Mouse (Mus musculus): Measurements from ENCODE around the gene Ddah1. TPM values are rescaled to one million over a fixed set of nuclear protein-coding genes. Genes with fewer than 3 reads are reported as not detected.

Ddah1 gene
- polyA plus RNA-seq, 1 experiment from 2014 or later = 34.7 TPM

GRCm38 (mm10) chr3:145846255-145846654 lies 87.8 kb downstream of the Ddah1 start:
- Histone ChIP-seq H3K9ac (ENCODE audit: low read depth, low read length) (no peak overlapping the region), H3K27me3 (ENCODE audit: control insufficient read depth, insufficient read depth, low read length) (no peaks in the 10 kb centered on the region), H3K36me3 (ENCODE audit: control insufficient read depth, insufficient read depth, low read length) (no peaks in the 10 kb centered on the region), H3K4me2 (replicated peaks; ENCODE audit: low read depth, low read length) (no peak overlapping the region), H3K4me1 (replicated peaks; ENCODE audit: control insufficient read depth, insufficient read depth, low read length) (no peaks in the 10 kb centered on the region), H3K27ac (ENCODE audit: low read depth, low read length) (no peak overlapping the region), H3K4me3 (ENCODE audit: low read depth, low read length) (no peak overlapping the region), H3K9me3 (ENCODE audit: control insufficient read depth, low read length) (no peaks in the 10 kb centered on the region)
- DNase-seq (ENCODE audit: low spot score) = no peak
- 92% methylated on average over 2 of the region's 2 CpGs for WGBS
- no peak for ATAC-seq (ENCODE audit: low FRiP score)

- Histone ChIP-seq H3K4me3 (ENCODE audit: low read depth, low read length) (no peak overlapping the region), H3K4me1 (replicated peaks; ENCODE audit: control insufficient read depth, insufficient read depth, low read length) (no peaks in the 10 kb centered on the region), H3K9ac (ENCODE audit: low read depth, low read length) (no peak overlapping the region), H3K9me3 (ENCODE audit: control insufficient read depth, low read length) (no peaks in the 10 kb centered on the region), H3K36me3 (ENCODE audit: control insufficient read depth, insufficient read depth, low read length) (no peaks in the 10 kb centered on the region), H3K4me2 (replicated peaks; ENCODE audit: low read depth, low read length) (no peak overlapping the region), H3K27me3 (ENCODE audit: control insufficient read depth, insufficient read depth, low read length) (no peaks in the 10 kb centered on the region), H3K27ac (ENCODE audit: low read depth, low read length) (no peak overlapping the region)
- ATAC-seq (ENCODE audit: low FRiP score) = no peak
- DNase-seq (ENCODE audit: low spot score) = no peak
- 84% methylated on average over 5 of the region's 5 CpGs for WGBS
Measured at GRCm38 (mm10) chr3:145852041-145852440, 93.6 kb downstream of the Ddah1 start.

- 97% methylated on average over 4 of the region's 4 CpGs for WGBS
- DNase-seq (ENCODE audit: low spot score) (no peak), ATAC-seq (ENCODE audit: low FRiP score) (no peak)
- Histone ChIP-seq H3K4me3 (ENCODE audit: low read depth, low read length) (no peak overlapping the region), H3K27ac (ENCODE audit: low read depth, low read length) (no peak overlapping the region), H3K9ac (ENCODE audit: low read depth, low read length) (no peak overlapping the region), H3K27me3 (ENCODE audit: control insufficient read depth, insufficient read depth, low read length) (no peaks in the 10 kb centered on the region), H3K36me3 (ENCODE audit: control insufficient read depth, insufficient read depth, low read length) (no peaks in the 10 kb centered on the region), H3K4me2 (replicated peaks; ENCODE audit: low read depth, low read length) (no peak overlapping the region), H3K9me3 (ENCODE audit: control insufficient read depth, low read length) (no peaks in the 10 kb centered on the region), H3K4me1 (replicated peaks; ENCODE audit: control insufficient read depth, insufficient read depth, low read length) (no peaks in the 10 kb centered on the region)
Measured at GRCm38 (mm10) chr3:145852800-145853199, 94.3 kb downstream of the Ddah1 start.

- Histone ChIP-seq H3K4me3 (ENCODE audit: low read depth, low read length) (no peak overlapping the region), H3K9ac (ENCODE audit: low read depth, low read length) (no peak overlapping the region), H3K27ac (ENCODE audit: low read depth, low read length) (no peak overlapping the region), H3K9me3 (ENCODE audit: control insufficient read depth, low read length) (no peaks in the 10 kb centered on the region), H3K4me1 (replicated peaks; ENCODE audit: control insufficient read depth, insufficient read depth, low read length) (no peaks in the 10 kb centered on the region), H3K36me3 (ENCODE audit: control insufficient read depth, insufficient read depth, low read length) (no peaks in the 10 kb centered on the region), H3K27me3 (ENCODE audit: control insufficient read depth, insufficient read depth, low read length) (no peaks in the 10 kb centered on the region), H3K4me2 (replicated peaks; ENCODE audit: low read depth, low read length) (no peak overlapping the region)
- 87% methylated on average over 4 of the region's 4 CpGs for WGBS
- no peak for ATAC-seq (ENCODE audit: low FRiP score)
- DNase-seq (ENCODE audit: low spot score) = no peak
Measured at GRCm38 (mm10) chr3:145853713-145854112, 95.2 kb downstream of the Ddah1 start.

GRCm38 (mm10) chr3:145854427-145854826 lies 96.0 kb downstream of the Ddah1 start:
- DNase-seq (ENCODE audit: low spot score) = peak; percentile 12
- no peak overlapping the region for H3K9ac ChIP-seq (ENCODE audit: low read depth, low read length)
- H3K36me3 ChIP-seq (ENCODE audit: control insufficient read depth, insufficient read depth, low read length) = no peaks in the 10 kb centered on the region
- no peaks in the 10 kb centered on the region for H3K4me1 ChIP-seq (replicated peaks; ENCODE audit: control insufficient read depth, insufficient read depth, low read length)
- no peak overlapping the region for H3K27ac ChIP-seq (ENCODE audit: low read depth, low read length)
- 78% methylated on average over 5 of the region's 5 CpGs for WGBS
- H3K4me2 ChIP-seq (replicated peaks; ENCODE audit: low read depth, low read length) = no peak overlapping the region
- no peaks in the 10 kb centered on the region for H3K27me3 ChIP-seq (ENCODE audit: control insufficient read depth, insufficient read depth, low read length)
- H3K9me3 ChIP-seq (ENCODE audit: control insufficient read depth, low read length) = no peaks in the 10 kb centered on the region
- peak; percentile 45 for ATAC-seq (ENCODE audit: low FRiP score)
- no peak overlapping the region for H3K4me3 ChIP-seq (ENCODE audit: low read depth, low read length)

- ATAC-seq (ENCODE audit: low FRiP score) (no peak), DNase-seq (ENCODE audit: low spot score) (no peak)
- Histone ChIP-seq H3K9ac (ENCODE audit: low read depth, low read length) (no peak overlapping the region), H3K9me3 (ENCODE audit: control insufficient read depth, low read length) (no peaks in the 10 kb centered on the region), H3K27ac (ENCODE audit: low read depth, low read length) (no peak overlapping the region), H3K4me2 (replicated peaks; ENCODE audit: low read depth, low read length) (no peak overlapping the region), H3K4me3 (ENCODE audit: low read depth, low read length) (no peak overlapping the region), H3K27me3 (ENCODE audit: control insufficient read depth, insufficient read depth, low read length) (no peaks in the 10 kb centered on the region), H3K4me1 (replicated peaks; ENCODE audit: control insufficient read depth, insufficient read depth, low read length) (no peaks in the 10 kb centered on the region), H3K36me3 (ENCODE audit: control insufficient read depth, insufficient read depth, low read length) (no peaks in the 10 kb centered on the region)
- 87% methylated on average over 6 of the region's 6 CpGs for WGBS
Measured at GRCm38 (mm10) chr3:145855299-145855698, 96.8 kb downstream of the Ddah1 start.

GRCm38 (mm10) chr3:145858388-145858787 lies 99.9 kb downstream of the Ddah1 start:
- DNase-seq (ENCODE audit: low spot score) (no peak), ATAC-seq (ENCODE audit: low FRiP score) (no peak)
- 95% methylated on average over 5 of the region's 5 CpGs for WGBS
- no peaks in the 10 kb centered on the region for H3K27me3 ChIP-seq (ENCODE audit: control insufficient read depth, insufficient read depth, low read length)
- no peaks in the 10 kb centered on the region for H3K9me3 ChIP-seq (ENCODE audit: control insufficient read depth, low read length)
- no peaks in the 10 kb centered on the region for H3K4me1 ChIP-seq (replicated peaks; ENCODE audit: control insufficient read depth, insufficient read depth, low read length)
- H3K27ac ChIP-seq (ENCODE audit: low read depth, low read length) = no peak overlapping the region
- H3K4me3 ChIP-seq (ENCODE audit: low read depth, low read length) = no peak overlapping the region
- H3K36me3 ChIP-seq (ENCODE audit: control insufficient read depth, insufficient read depth, low read length) = no peaks in the 10 kb centered on the region
- H3K4me2 ChIP-seq (replicated peaks; ENCODE audit: low read depth, low read length) = no peak overlapping the region
- no peak overlapping the region for H3K9ac ChIP-seq (ENCODE audit: low read depth, low read length)

GRCm38 (mm10) chr3:145862521-145862920 lies 104.0 kb downstream of the Ddah1 start:
- Histone ChIP-seq H3K4me2 (replicated peaks; ENCODE audit: low read depth, low read length) (no peak overlapping the region), H3K27me3 (ENCODE audit: control insufficient read depth, insufficient read depth, low read length) (no peaks in the 10 kb centered on the region), H3K36me3 (ENCODE audit: control insufficient read depth, insufficient read depth, low read length) (no peaks in the 10 kb centered on the region), H3K4me3 (ENCODE audit: low read depth, low read length) (no peak overlapping the region), H3K9me3 (ENCODE audit: control insufficient read depth, low read length) (no peaks in the 10 kb centered on the region), H3K27ac (ENCODE audit: low read depth, low read length) (no peak overlapping the region), H3K4me1 (replicated peaks; ENCODE audit: control insufficient read depth, insufficient read depth, low read length) (no peaks in the 10 kb centered on the region), H3K9ac (ENCODE audit: low read depth, low read length) (no peak overlapping the region)
- DNase-seq (ENCODE audit: low spot score) (no peak), ATAC-seq (ENCODE audit: low FRiP score) (no peak)
- WGBS = 77% methylated on average over 4 of the region's 4 CpGs

- 75% methylated on average over 8 of the region's 8 CpGs for WGBS
- ATAC-seq (ENCODE audit: low FRiP score) (no peak), DNase-seq (ENCODE audit: low spot score) (no peak)
- no peak overlapping the region for H3K4me2 ChIP-seq (replicated peaks; ENCODE audit: low read depth, low read length)
- H3K27me3 ChIP-seq (ENCODE audit: control insufficient read depth, insufficient read depth, low read length) = no peaks in the 10 kb centered on the region
- no peaks in the 10 kb centered on the region for H3K4me1 ChIP-seq (replicated peaks; ENCODE audit: control insufficient read depth, insufficient read depth, low read length)
- no peaks in the 10 kb centered on the region for H3K36me3 ChIP-seq (ENCODE audit: control insufficient read depth, insufficient read depth, low read length)
- no peak overlapping the region for H3K9ac ChIP-seq (ENCODE audit: low read depth, low read length)
- H3K27ac ChIP-seq (ENCODE audit: low read depth, low read length) = no peak overlapping the region
- no peaks in the 10 kb centered on the region for H3K9me3 ChIP-seq (ENCODE audit: control insufficient read depth, low read length)
- no peak overlapping the region for H3K4me3 ChIP-seq (ENCODE audit: low read depth, low read length)
Measured at GRCm38 (mm10) chr3:145864033-145864712, 105.7 kb downstream of the Ddah1 start.

Data from hindbrain, embryonic 11.5 days (tissue).